Mouse (Mus musculus): Measurements from ENCODE around the gene Mtf1.
A peak's percentile ranks its signal among the peaks of the same experiment; 100 is the strongest.

Mtf1 gene

GRCm38 (mm10) chr4:124802309-124803260 lies 681 bp downstream of the Mtf1 start:
- DNase-seq (ENCODE audit: low spot score): peak; percentile 91

- DNase-seq (ENCODE audit: low spot score): no peak
Observed at GRCm38 (mm10) chr4:124803406-124803805, 1.5 kb downstream of the Mtf1 start.

GRCm38 (mm10) chr4:124808511-124808910 lies 6.6 kb downstream of the Mtf1 start:
- DNase-seq (ENCODE audit: low spot score): no peak

- no peak for DNase-seq (ENCODE audit: low spot score)
Observed at GRCm38 (mm10) chr4:124809136-124809883, 7.4 kb downstream of the Mtf1 start.

GRCm38 (mm10) chr4:124810056-124810455 lies 8.2 kb downstream of the Mtf1 start:
- no peak for DNase-seq (ENCODE audit: low spot score)

- no peak for DNase-seq (ENCODE audit: low spot score)
Observed at GRCm38 (mm10) chr4:124811347-124811975, 9.6 kb downstream of the Mtf1 start.

- DNase-seq (ENCODE audit: low spot score): no peak
Observed at GRCm38 (mm10) chr4:124815901-124816300, 14.0 kb downstream of the Mtf1 start.

- DNase-seq (ENCODE audit: low spot score): no peak
Observed at GRCm38 (mm10) chr4:124817803-124818202, 15.9 kb downstream of the Mtf1 start.

- DNase-seq (ENCODE audit: low spot score): no peak
Observed at GRCm38 (mm10) chr4:124818832-124819231, 16.9 kb downstream of the Mtf1 start.

GRCm38 (mm10) chr4:124824967-124825366 lies 23.1 kb downstream of the Mtf1 start:
- no peak for DNase-seq (ENCODE audit: low spot score)

- no peak for DNase-seq (ENCODE audit: low spot score)
Observed at GRCm38 (mm10) chr4:124825371-124825965, 23.6 kb downstream of the Mtf1 start.

GRCm38 (mm10) chr4:124829671-124830070 lies 27.8 kb downstream of the Mtf1 start:
- DNase-seq (ENCODE audit: low spot score): no peak

- DNase-seq (ENCODE audit: low spot score): no peak
Observed at GRCm38 (mm10) chr4:124832796-124833195, 30.9 kb downstream of the Mtf1 start.

GRCm38 (mm10) chr4:124838035-124838700 lies 36.3 kb downstream of the Mtf1 start:
- DNase-seq (ENCODE audit: low spot score): no peak

- no peak for DNase-seq (ENCODE audit: low spot score)
Observed at GRCm38 (mm10) chr4:124840998-124841397, 39.1 kb downstream of the Mtf1 start.

GRCm38 (mm10) chr4:124843493-124843892 lies 41.6 kb downstream of the Mtf1 start:
- no peak for DNase-seq (ENCODE audit: low spot score)

- peak; percentile 40 for DNase-seq (ENCODE audit: low spot score)
Observed at GRCm38 (mm10) chr4:124847573-124847972, 45.7 kb downstream of the Mtf1 start.

- DNase-seq (ENCODE audit: low spot score): no peak
Observed at GRCm38 (mm10) chr4:124849631-124850260, 47.8 kb downstream of the Mtf1 start.

GRCm38 (mm10) chr4:124850261-124850913 lies 48.5 kb downstream of the Mtf1 start, which contains the start of gene Yrdc:
TSS of gene Yrdc (plus strand) at chr4:124850679.
- DNase-seq (ENCODE audit: low spot score): peak; percentile 77

GRCm38 (mm10) chr4:124850933-124851658 lies 49.2 kb downstream of the Mtf1 start, which contains the start of gene 1110065P20Rik:
TSS of gene 1110065P20Rik (minus strand) at chr4:124851196.
- peak; percentile 32 for DNase-seq (ENCODE audit: low spot score)
